Comparison of ENCODE assay signal across 10 mouse cellular contexts in genomic region chr7:115568821-115569240, GRCm38 (mm10).
DNase-seq lines count a peak whose midpoint lies in the region; ATAC-seq and TF ChIP-seq lines count a peak whose summit lies in the region.
"Had no signal": no experiment of that assay in that cellular context is flagged by ENCODE, and none has a peak within 500 bp of the region (broad histone marks: within the 10 kb centered on the region; RNA-seq: fewer than 3 reads in every experiment).

No protein-coding gene starts in this region.

- intact Hi-C loops in heart, adult 2 months (cut with DNase I): loop anchor here (10.0 kb wide), 1 partner anchor 86 kb away; no protein-coding TSS in a partner anchor
- intact Hi-C loops in heart, postnatal 25 days (cut with DNase I): no loop called here

- no peak overlapping the region for H3K4me3 ChIP-seq in heart, adult 2 months
- H3K4me3 ChIP-seq in embryonic facial prominence, embryonic 11.5 days (ENCODE audit: low read depth, low read length): no peak overlapping the region
- H3K4me3 ChIP-seq in heart, embryonic 16.5 days (ENCODE audit: low read length): no peak overlapping the region
- H3K4me3 ChIP-seq in midbrain, embryonic 15.5 days: peak overlapping the region; percentile 27
- H3K4me3 ChIP-seq: liver, embryonic 13.5 days had no signal

- no peak for TF ChIP-seq POLR2A in heart, adult 2 months (IDR thresholded peaks at IDR 0.05; ENCODE audit: insufficient read depth, low read depth, low read length)

- peaks cover 4% of the 10 kb centered on the region for H3K36me3 ChIP-seq in heart, adult 2 months (ENCODE audit: control insufficient read depth, insufficient read depth, low read length)
- no peaks in the 10 kb centered on the region for H3K36me3 ChIP-seq in embryonic facial prominence, embryonic 11.5 days (replicated peaks; ENCODE audit: control insufficient read depth, insufficient read depth, low read depth, low read length)
- H3K36me3 ChIP-seq in heart, embryonic 16.5 days (ENCODE audit: control insufficient read depth, insufficient read depth): no peaks in the 10 kb centered on the region
- no peaks in the 10 kb centered on the region for H3K36me3 ChIP-seq in midbrain, embryonic 15.5 days (replicated peaks)
- H3K36me3 ChIP-seq: liver, embryonic 13.5 days had no signal

- H3K27ac ChIP-seq in heart, adult 2 months: peak overlapping the region; percentile 33
- no peak overlapping the region for H3K27ac ChIP-seq in embryonic facial prominence, embryonic 11.5 days (replicated peaks; ENCODE audit: low read depth, low read length)
- no peak overlapping the region for H3K27ac ChIP-seq in heart, embryonic 16.5 days (ENCODE audit: low read length)
- no peak overlapping the region for H3K27ac ChIP-seq in midbrain, embryonic 15.5 days
- H3K27ac ChIP-seq: liver, embryonic 13.5 days had no signal

- TF ChIP-seq CTCF in heart, adult 2 months (IDR thresholded peaks at IDR 0.05): no peak

- ATAC-seq in embryonic facial prominence, embryonic 11.5 days (replicated peaks; ENCODE audit: insufficient number of reproducible peaks, low FRiP score, low TSS enrichment, low read depth): peak; percentile 83
- ATAC-seq in heart, embryonic 16.5 days (replicated peaks; ENCODE audit: extremely low read depth, insufficient read depth, low FRiP score): peak; percentile 28; the same call in 1 of the 2 replicates
- 0 out of 2 replicates have a peak, but pooled peaks have one; percentile 14 for ATAC-seq in midbrain, embryonic 15.5 days (replicated peaks)

- H3K27me3 ChIP-seq in heart, adult 2 months (ENCODE audit: control insufficient read depth, insufficient read depth, low read length): no peaks in the 10 kb centered on the region
- no peaks in the 10 kb centered on the region for H3K27me3 ChIP-seq in embryonic facial prominence, embryonic 11.5 days (ENCODE audit: control insufficient read depth, insufficient read depth, low read length)
- no peaks in the 10 kb centered on the region for H3K27me3 ChIP-seq in heart, embryonic 16.5 days (ENCODE audit: control insufficient read depth, insufficient read depth, low read length)
- H3K27me3 ChIP-seq in midbrain, embryonic 15.5 days (replicated peaks): no peaks in the 10 kb centered on the region
- H3K27me3 ChIP-seq: CH12.LX; liver, embryonic 13.5 days had no signal

- 0 out of 2 replicates have a peak overlapping the region, but pooled peaks have one; percentile 1 for H3K4me2 ChIP-seq in embryonic facial prominence, embryonic 11.5 days (ENCODE audit: low read depth, low read length)
- peak overlapping the region; percentile 37 for H3K4me2 ChIP-seq in heart, embryonic 16.5 days (ENCODE audit: low read depth, low read length)
- H3K4me2 ChIP-seq in midbrain, embryonic 15.5 days: peak overlapping the region; percentile 52
- H3K4me2 ChIP-seq: liver, embryonic 13.5 days had no signal

- H3K9me3 ChIP-seq in embryonic facial prominence, embryonic 11.5 days (replicated peaks; ENCODE audit: control insufficient read depth, low read length): no peaks in the 10 kb centered on the region
- no peaks in the 10 kb centered on the region for H3K9me3 ChIP-seq in heart, embryonic 16.5 days (replicated peaks; ENCODE audit: control insufficient read depth, low read length)
- H3K9me3 ChIP-seq in midbrain, embryonic 15.5 days: no peaks in the 10 kb centered on the region
- H3K9me3 ChIP-seq: liver, embryonic 13.5 days had no signal

- peak overlapping the region; percentile 19; the same call in 1 of the 2 replicates for H3K9ac ChIP-seq in heart, adult 2 months (ENCODE audit: low read depth, low read length)
- H3K9ac ChIP-seq in embryonic facial prominence, embryonic 11.5 days (replicated peaks; ENCODE audit: low read length): peak overlapping the region; percentile 2; the same call in 1 of the 2 replicates
- peak overlapping the region; percentile 20; the same call in 1 of the 2 replicates for H3K9ac ChIP-seq in heart, embryonic 16.5 days (ENCODE audit: low read length)
- H3K9ac ChIP-seq in midbrain, embryonic 15.5 days: peak overlapping the region; percentile 21; the same call in 1 of the 2 replicates
- H3K9ac ChIP-seq: liver, embryonic 13.5 days had no signal

- H3K79me2 ChIP-seq in heart, adult 2 months (replicated peaks; ENCODE audit: control insufficient read depth, insufficient read depth, low read length): no peaks in the 10 kb centered on the region

- peak; percentile 20 to 26 for DNase-seq in heart, adult 2 months
- DNase-seq in heart, postnatal 25 days (ENCODE audit: low spot score): no peak
- peak; percentile 47 for DNase-seq in embryonic facial prominence, embryonic 11.5 days (ENCODE audit: low spot score)
- no peak for DNase-seq in layer of hippocampus, adult 9-11 months
- DNase-seq in cerebellum, adult 18-20 months: no peak
- no peak for DNase-seq in urinary bladder, postnatal 4 days (ENCODE audit: low spot score in 2 of 2)
- DNase-seq: liver, embryonic 13.5 days had no signal

- H3K4me1 ChIP-seq in heart, adult 2 months (ENCODE audit: control insufficient read depth, insufficient read depth, low read length): peaks cover 8% of the 10 kb centered on the region
- peaks cover 2% of the 10 kb centered on the region; the same call in 1 of the 2 replicates for H3K4me1 ChIP-seq in embryonic facial prominence, embryonic 11.5 days (ENCODE audit: control insufficient read depth, insufficient read depth, low read length)
- H3K4me1 ChIP-seq in heart, embryonic 16.5 days (ENCODE audit: control insufficient read depth, insufficient read depth, low read length): peaks cover 8% of the 10 kb centered on the region
- peaks cover 30% of the 10 kb centered on the region for H3K4me1 ChIP-seq in midbrain, embryonic 15.5 days

- TF ChIP-seq EP300 in heart, adult 2 months (IDR thresholded peaks at IDR 0.05; ENCODE audit: insufficient read depth, low read depth, low read length): no peak

- 30% methylated on average over 9 of the region's 9 CpGs for WGBS in heart, adult 2 months
- WGBS in embryonic facial prominence, embryonic 11.5 days: 14% methylated on average over 9 of the region's 9 CpGs
- WGBS in heart, embryonic 16.5 days: 31% methylated on average over 9 of the region's 9 CpGs
- WGBS in midbrain, embryonic 15.5 days: 6% methylated on average over 9 of the region's 9 CpGs

Comparison
In these comparisons a context has a peak if more than half of its experiments do, and no peak if none do; other contexts are left out.
1. DNase-seq: peak in heart, adult 2 months (2 of 2) and embryonic facial prominence, embryonic 11.5 days (single experiment); none in heart, postnatal 25 days (single experiment), layer of hippocampus, adult 9-11 months (single experiment), cerebellum, adult 18-20 months (0 of 2) and urinary bladder, postnatal 4 days (0 of 2).
2. ATAC-seq: peak in every context shown above with its lines; median percentile 83 in embryonic facial prominence, embryonic 11.5 days; 28 in heart, embryonic 16.5 days; 14 in midbrain, embryonic 15.5 days.
3. H3K4me2 ChIP-seq: peak in every context shown above with its lines; median percentile 52 in midbrain, embryonic 15.5 days; 37 in heart, embryonic 16.5 days; 1 in embryonic facial prominence, embryonic 11.5 days.
4. Peak in every context shown above with its lines, with median percentiles within 50 percentile points of each other: H3K9ac ChIP-seq.